Mouse (Mus musculus): ENCODE data around the gene Idua. TPM values are rescaled to one million over a fixed set of nuclear protein-coding genes. Genes with fewer than 3 reads are reported as not detected.

Idua gene
- total and polyA plus RNA-seq, 3 experiments, result 2.3 to 10.6 (median 5.8) TPM

- peak; percentile 92 for TF ChIP-seq ZMIZ1 (IDR thresholded peaks at IDR 0.05; ENCODE audit: low read depth, low read length)
- peak; percentile 99 for TF ChIP-seq POLR2A (IDR thresholded peaks at IDR 0.05; ENCODE audit: low read depth, low read length)
- TF ChIP-seq CHD2 (IDR thresholded peaks at IDR 0.05; ENCODE audit: low read length), result no peak
- no peak; the same call in 1 of the 2 replicates for TF ChIP-seq GABPA (IDR thresholded peaks at IDR 0.05; ENCODE audit: insufficient replicate concordance, low read depth, low read length)
- TF ChIP-seq RAD21 (IDR thresholded peaks at IDR 0.05; ENCODE audit: low read depth, low read length), result no peak
- TF ChIP-seq KAT2A (IDR thresholded peaks at IDR 0.05; ENCODE audit: insufficient replicate concordance, low read length), result peak; percentile 57; the same call in 1 of the 2 replicates
- TF ChIP-seq JUND (conservative IDR thresholded peaks at IDR 0.05; ENCODE audit: low read depth, low read length), result no peak
- peak; percentile 61; the same call in 1 of the 2 replicates for TF ChIP-seq MEF2A (IDR thresholded peaks at IDR 0.05; ENCODE audit: borderline replicate concordance, low read depth, low read length)
- peak; percentile 66; the same call in 1 of the 2 replicates for TF ChIP-seq POLR2AphosphoS2 (IDR thresholded peaks at IDR 0.05; ENCODE audit: low read depth, low read length)
- no peak for TF ChIP-seq SMC3 (IDR thresholded peaks at IDR 0.05; ENCODE audit: low read depth, low read length)
- TF ChIP-seq ZC3H11A (IDR thresholded peaks at IDR 0.05; ENCODE audit: low read depth, low read length), result no peak
- TF ChIP-seq CTCF (conservative IDR thresholded peaks at IDR 0.05 in 1 of 2, IDR thresholded peaks at IDR 0.05 in 1 of 2; ENCODE audit: low read depth in 2 of 2, low read length in 2 of 2), result no peak
- TF ChIP-seq USF2 (conservative IDR thresholded peaks at IDR 0.05; ENCODE audit: low read depth, low read length), result no peak
- peak; percentile 92 for TF ChIP-seq TCF12 (IDR thresholded peaks at IDR 0.05; ENCODE audit: low read depth, low read length)
- no peak for TF ChIP-seq RCOR1 (conservative IDR thresholded peaks at IDR 0.05; ENCODE audit: low read depth, low read length)
- no peak for TF ChIP-seq E2F4 (IDR thresholded peaks at IDR 0.05; ENCODE audit: insufficient replicate concordance, low read depth, low read length)
- no peak for TF ChIP-seq JUN (IDR thresholded peaks at IDR 0.05; ENCODE audit: insufficient read depth, low read depth, low read length)
- peak; percentile 64; the same call in 1 of the 2 replicates for TF ChIP-seq TBP (conservative IDR thresholded peaks at IDR 0.05; ENCODE audit: low read depth, low read length)
- peak; percentile 34; the same call in 1 of the 2 replicates for TF ChIP-seq ETS1 (conservative IDR thresholded peaks at IDR 0.05; ENCODE audit: low read depth, low read length)
- peak; percentile 96 for TF ChIP-seq ELF1 (IDR thresholded peaks at IDR 0.05; ENCODE audit: low read depth, low read length)
- peak; percentile 55; the same call in 1 of the 2 replicates for TF ChIP-seq MAZ (IDR thresholded peaks at IDR 0.05; ENCODE audit: low read depth, low read length)
- TF ChIP-seq SIN3A (IDR thresholded peaks at IDR 0.05; ENCODE audit: low read length), result peak; percentile 1; the same call in 1 of the 2 replicates
- 0 out of 2 replicates have a peak, but pooled peaks have one; percentile 72 for TF ChIP-seq UBTF (IDR thresholded peaks at IDR 0.05; ENCODE audit: low read depth, low read length)
- no peak for TF ChIP-seq USF1 (IDR thresholded peaks at IDR 0.05; ENCODE audit: low read depth, low read length)
- TF ChIP-seq CHD1 (IDR thresholded peaks at IDR 0.05; ENCODE audit: low read depth, low read length), result no peak
- TF ChIP-seq ZNF384 (IDR thresholded peaks at IDR 0.05; ENCODE audit: low read depth, low read length), result no peak
- peak; percentile 47; the same call in 1 of the 2 replicates for TF ChIP-seq MAX (IDR thresholded peaks at IDR 0.05; ENCODE audit: low read length)
- no peak for TF ChIP-seq MYC (IDR thresholded peaks at IDR 0.05; ENCODE audit: low read depth, low read length)
- TF ChIP-seq IRF4 (IDR thresholded peaks at IDR 0.05; ENCODE audit: low read depth, low read length), result no peak
- TF ChIP-seq MXI1 (IDR thresholded peaks at IDR 0.05; ENCODE audit: low read depth, low read length), result peak; percentile 84
- TF ChIP-seq MAFK (IDR thresholded peaks at IDR 0.05; ENCODE audit: insufficient replicate concordance, low read length), result peak; percentile 88
- no peak for TF ChIP-seq ZKSCAN1 (IDR thresholded peaks at IDR 0.05; ENCODE audit: borderline replicate concordance, low read depth, low read length)
- no peak for TF ChIP-seq BHLHE40 (IDR thresholded peaks at IDR 0.05; ENCODE audit: low read depth, low read length)
- peak; percentile 98 for TF ChIP-seq NELFE (IDR thresholded peaks at IDR 0.05; ENCODE audit: low read depth, low read length)
- TF ChIP-seq NRF1 (IDR thresholded peaks at IDR 0.05; ENCODE audit: low read depth, low read length), result peak; percentile 99
- no peak for TF ChIP-seq PAX5 (IDR thresholded peaks at IDR 0.05; ENCODE audit: low read length)
- peak; percentile 74 for TF ChIP-seq HCFC1 (IDR thresholded peaks at IDR 0.05; ENCODE audit: low read depth, low read length)
- no peak for TF ChIP-seq EP300 (IDR thresholded peaks at IDR 0.05; ENCODE audit: low read length)
- Histone ChIP-seq H3K27me3 (replicated peaks) (no peaks in the 10 kb centered on the region), H3K9ac (ENCODE audit: insufficient read depth, low read depth) (peak within 1 kb of the TSS; percentile 92), H3K9me3 (replicated peaks; ENCODE audit: low read length) (no peaks in the 10 kb centered on the region), H3K4me1 (ENCODE audit: control insufficient read depth in 1 of 2, insufficient read depth in 2 of 2) (peaks cover 10 to 33% of the 10 kb centered on the region in 2 experiments; a peak in 3 of 4 replicates), H3K4me3 (replicated peaks in 1 of 3; ENCODE audit: low read depth in 2 of 3, low read length in 2 of 3, poor library complexity in 1 of 3) (peak within 1 kb of the TSS; percentile 85 to 98 (median 94)), H3K4me2 (ENCODE audit: insufficient read depth, low read depth, poor library complexity, severe bottlenecking) (peak within 1 kb of the TSS; percentile 80), H3K36me3 (replicated peaks in 1 of 2; ENCODE audit: control insufficient read depth in 1 of 2, insufficient read depth in 1 of 2, low read length in 1 of 2) (peaks cover 0 to 11% of the 10 kb centered on the region in 2 experiments), H3K79me2 (replicated peaks; ENCODE audit: control insufficient read depth, extremely low read depth, insufficient read depth, poor library complexity, severe bottlenecking) (peaks cover 39% of the 10 kb centered on the region), H3K27ac (ENCODE audit: insufficient read depth, low read depth) (peak within 1 kb of the TSS; percentile 32)
- DNase-seq (ENCODE audit: extremely low read depth), result peak; percentile 94
- dilution Hi-C loops (cut with MboI; ENCODE audit: extremely low pct_ligation_motif_present, extremely low pct_unique_long_range_greater_than_20kb, low sequenced_read_pairs), result no loop called here
- in situ Hi-C loops (cut with MboI; ENCODE audit: low pct_ligation_motif_present, low pct_unique_long_range_greater_than_20kb, low sequenced_read_pairs), result no loop called here
Measured at GRCm38 (mm10) chr5:108629634-108630483, 30.3 kb upstream of the Idua start, which contains the start of the genes Gak and Tmem175. Gene Gak, minus strand, starts transcription at chr5:108629755. Gene Tmem175, plus strand, starts transcription at chr5:108629770.
